Mouse (Mus musculus) intestine, embryonic 16.5 days (tissue): ENCODE results near the gene Morn4. TPM values are rescaled to one million over a fixed set of nuclear protein-coding genes. Genes with fewer than 3 reads are reported as not detected.

Source experiments
- ATAC-seq: fragments of 200-750 bp; cut with Nextera tagmentation; 2 replicates; pipeline ENCODE4 v1.8.0; 2017; ENCODE audit warnings: moderate TSS enrichment, moderate library complexity
- H3K27ac ChIP-seq: fragments of 300-500 bp; sonication (generic); 2 replicates; pipeline ENCODE4 v1.5.1; 2014; ENCODE audit warnings: mild to moderate bottlenecking, low read length
- H3K27me3 ChIP-seq: fragments of 300-500 bp; sonication (generic); replicated peaks from 2 replicates; pipeline ENCODE4 v1.6.1; 2014; ENCODE audit warnings: low read length, control low read depth, mixed read lengths; ENCODE audit not compliant: control insufficient read depth, insufficient read depth
- H3K36me3 ChIP-seq: fragments of 300-500 bp; sonication (generic); 2 replicates; pipeline ENCODE4 v1.6.1; 2014; ENCODE audit warnings: low read length, control low read depth; ENCODE audit not compliant: control insufficient read depth, insufficient read depth
- H3K4me1 ChIP-seq: fragments of 300-500 bp; sonication (generic); 2 replicates; pipeline ENCODE4 v1.6.1; 2014; ENCODE audit warnings: low read length, control low read depth, mixed read lengths; ENCODE audit not compliant: control insufficient read depth, insufficient read depth
- H3K4me2 ChIP-seq: fragments of 300-500 bp; sonication (generic); 2 replicates; pipeline ENCODE4 v1.6.1; 2014; ENCODE audit warnings: low read depth, low read length, control low read depth
- H3K4me3 ChIP-seq: fragments of 300-500 bp; sonication (generic); 2 replicates; pipeline ENCODE4 v1.5.1; 2014; ENCODE audit warnings: mild to moderate bottlenecking, low read length
- H3K9ac ChIP-seq: fragments of 300-500 bp; sonication (generic); 2 replicates; pipeline ENCODE4 v1.6.1; 2014; ENCODE audit warnings: low read depth, low read length
- H3K9me3 ChIP-seq: fragments of 300-500 bp; sonication (generic); 2 replicates; pipeline ENCODE4 v1.6.1; 2016; ENCODE audit warnings: low read length, control low read depth; ENCODE audit not compliant: control insufficient read depth
- WGBS: fragments of 180-500 bp; shearing (Covaris S2); extraction: QIAGEN DNeasy Blood & Tissue Kit; methylation state at CpG from one replicate; pipeline ENCODE4 v1.1.7; 2014; 5-methylcytosine and 5-hydroxymethylcytosine counted together
- polyA plus RNA-seq: library from polyadenylated mRNA; unstranded; fragments of >200 nt; fragmentation: Nextera tagmentation; extraction: Ambion mirVana; gene quantifications from 2 replicates; pipeline ENCODE4 v1.2.1, GENCODE M21; 2015

Morn4 gene
- 13.9 and 15.8 TPM in 2 replicates for polyA plus RNA-seq

DNA sequence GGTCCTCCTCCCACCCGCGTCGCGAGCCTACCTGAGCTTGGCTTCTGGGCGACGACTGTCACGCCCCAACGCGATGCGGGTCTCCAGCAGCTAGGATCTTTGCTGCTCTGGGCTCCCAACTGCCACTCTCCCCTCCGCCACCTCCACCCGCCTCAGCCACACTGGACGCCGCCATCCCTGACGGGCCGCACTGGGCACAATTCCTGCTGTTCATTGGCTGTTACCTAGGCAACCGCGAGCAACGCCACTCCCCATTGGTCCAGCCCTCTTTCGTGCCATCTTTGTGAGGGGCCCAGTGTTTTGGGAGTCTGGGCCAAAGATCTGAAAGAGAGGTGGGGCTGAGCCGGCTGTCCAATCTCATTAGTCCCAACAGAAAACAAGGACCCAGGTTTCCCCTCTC, at the start of gene Morn4:
Gene Morn4 (minus strand): TSS at position 192 of the 400 bp plus-strand sequence.
- peak; percentile 47 for ATAC-seq
- Histone ChIP-seq H3K9me3 (no peaks in the 10 kb centered on the region), H3K4me3 (peak within 1 kb of the TSS; percentile 66), H3K27ac (no peak within 1 kb of the TSS), H3K4me2 (peak within 1 kb of the TSS; percentile 93), H3K27me3 (no peaks in the 10 kb centered on the region), H3K4me1 (peaks cover 15% of the 10 kb centered on the region), H3K36me3 (no peaks in the 10 kb centered on the region), H3K9ac (peak within 1 kb of the TSS; percentile 73)
- WGBS, result under 1% methylated on average over 21 of the region's 21 CpGs

DNA sequence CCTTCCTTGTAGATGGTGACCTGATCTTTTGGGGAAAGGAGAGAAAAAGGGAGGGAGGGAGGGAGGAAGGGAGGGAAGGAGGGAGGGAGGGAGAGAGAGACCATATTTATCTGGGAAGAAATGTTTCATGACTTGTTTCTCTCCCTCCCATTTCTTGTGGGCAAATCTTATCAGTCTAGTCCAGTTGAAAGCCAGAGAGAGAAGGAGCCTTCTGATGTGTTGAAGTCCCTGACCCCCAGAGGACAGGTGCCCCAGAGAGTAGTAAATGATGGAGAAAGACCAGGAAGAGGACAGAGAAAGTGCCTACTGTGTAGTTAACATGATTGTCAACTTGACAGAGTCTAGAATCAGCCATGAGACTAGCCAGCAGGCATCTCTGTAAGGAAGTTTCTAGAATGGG, 48.9 kb upstream of the Morn4 start:
- Histone ChIP-seq H3K27me3 (no peaks in the 10 kb centered on the region), H3K36me3 (no peaks in the 10 kb centered on the region), H3K4me1 (no peaks in the 10 kb centered on the region), H3K27ac (no peak overlapping the region), H3K4me3 (no peak overlapping the region), H3K9ac (no peak overlapping the region), H3K4me2 (no peak overlapping the region), H3K9me3 (no peaks in the 10 kb centered on the region)
- no peak for ATAC-seq

DNA sequence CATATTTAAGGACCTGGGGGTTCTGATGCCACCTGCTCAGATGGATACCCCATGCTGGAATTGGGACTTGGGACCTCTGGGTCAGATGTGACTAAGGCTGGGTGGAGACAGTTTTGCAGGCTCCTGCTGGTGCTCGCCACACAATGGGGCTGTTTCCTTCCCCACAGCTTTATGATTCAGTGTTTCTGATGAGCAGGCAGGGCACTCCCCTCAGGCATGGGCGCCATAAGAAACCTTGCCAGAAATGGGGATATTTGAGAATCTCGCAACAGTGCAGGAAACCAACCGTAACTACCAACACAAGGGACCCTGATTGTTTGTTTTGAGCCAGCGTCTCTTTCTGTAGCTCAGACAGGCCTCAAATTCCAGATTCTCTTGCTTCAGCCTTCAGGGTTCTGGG, 44.9 kb upstream of the Morn4 start:
- 61% methylated on average over 5 of the region's 5 CpGs for WGBS
- Histone ChIP-seq H3K27ac (no peak overlapping the region), H3K27me3 (no peaks in the 10 kb centered on the region), H3K36me3 (no peaks in the 10 kb centered on the region), H3K4me1 (peaks cover 18% of the 10 kb centered on the region), H3K4me3 (no peak overlapping the region), H3K9ac (no peak overlapping the region), H3K4me2 (no peak overlapping the region), H3K9me3 (no peaks in the 10 kb centered on the region)
- no peak for ATAC-seq

DNA sequence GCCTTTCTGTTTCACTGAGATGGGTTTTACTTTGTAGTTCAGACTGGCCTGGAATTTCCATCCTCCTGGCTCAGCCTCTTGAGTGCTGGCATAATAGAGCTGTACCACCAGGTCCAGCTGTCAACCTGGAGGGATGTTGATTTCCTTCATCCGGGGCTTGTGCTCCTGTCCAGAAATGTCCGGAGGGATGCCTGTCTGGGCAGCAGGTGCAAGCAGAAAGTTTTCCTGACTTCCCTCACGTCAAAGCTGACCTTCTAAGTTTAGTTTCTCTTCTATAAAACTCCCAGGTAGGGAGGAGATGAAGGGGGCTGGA, 44.1 kb upstream of the Morn4 start:
- Histone ChIP-seq H3K9me3 (no peaks in the 10 kb centered on the region), H3K36me3 (no peaks in the 10 kb centered on the region), H3K4me3 (no peak overlapping the region), H3K9ac (no peak overlapping the region), H3K4me2 (no peak overlapping the region), H3K4me1 (peaks cover 18% of the 10 kb centered on the region), H3K27ac (no peak overlapping the region), H3K27me3 (no peaks in the 10 kb centered on the region)
- WGBS, result 62% methylated on average over 3 of the region's 3 CpGs
- ATAC-seq, result no peak

DNA sequence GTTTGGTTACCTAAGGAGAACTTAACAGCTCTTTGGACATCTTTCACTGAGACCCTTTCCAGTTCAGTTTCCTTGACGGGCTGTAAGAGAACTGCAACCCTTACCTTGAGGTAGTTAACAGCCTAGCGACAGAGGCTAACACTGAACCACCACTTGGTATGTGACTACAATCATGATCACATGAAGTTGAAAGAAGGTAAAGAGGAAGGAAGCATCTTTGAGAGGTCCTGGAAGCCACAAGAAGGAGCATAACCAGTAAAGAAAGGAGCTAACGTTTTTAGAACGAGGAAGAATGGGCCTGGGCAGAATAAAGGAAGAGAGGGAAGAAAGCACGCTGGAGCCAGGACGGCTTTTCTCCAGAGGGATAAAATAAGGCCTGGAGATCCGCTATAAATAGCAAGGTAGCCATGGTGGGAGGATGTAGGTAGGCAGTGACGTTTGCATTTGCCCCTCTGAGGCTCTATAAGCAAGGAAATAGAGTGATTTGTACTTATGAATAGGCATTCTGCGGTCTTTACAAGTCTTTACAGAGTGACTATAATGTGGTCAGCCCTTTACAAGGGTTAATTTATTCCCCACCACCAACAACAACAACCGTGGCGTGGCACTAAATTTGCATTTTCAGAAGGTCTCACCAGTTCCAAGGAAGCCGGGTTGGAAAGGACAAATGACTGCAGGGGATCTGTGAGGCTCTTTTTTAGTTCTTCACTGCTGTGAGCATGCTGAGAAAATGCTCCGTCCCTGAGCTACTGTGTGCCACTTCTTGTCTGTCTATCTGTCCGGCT, 43.5 kb upstream of the Morn4 start:
- WGBS, result 39% methylated on average over 14 of the region's 14 CpGs
- Histone ChIP-seq H3K9me3 (no peaks in the 10 kb centered on the region), H3K4me2 (peak overlapping the region; percentile 98), H3K27ac (peak overlapping the region; percentile 81), H3K9ac (peak overlapping the region; percentile 82), H3K4me3 (peak overlapping the region; percentile 62), H3K36me3 (no peaks in the 10 kb centered on the region), H3K4me1 (peaks cover 20% of the 10 kb centered on the region), H3K27me3 (no peaks in the 10 kb centered on the region)
- no peak for ATAC-seq

DNA sequence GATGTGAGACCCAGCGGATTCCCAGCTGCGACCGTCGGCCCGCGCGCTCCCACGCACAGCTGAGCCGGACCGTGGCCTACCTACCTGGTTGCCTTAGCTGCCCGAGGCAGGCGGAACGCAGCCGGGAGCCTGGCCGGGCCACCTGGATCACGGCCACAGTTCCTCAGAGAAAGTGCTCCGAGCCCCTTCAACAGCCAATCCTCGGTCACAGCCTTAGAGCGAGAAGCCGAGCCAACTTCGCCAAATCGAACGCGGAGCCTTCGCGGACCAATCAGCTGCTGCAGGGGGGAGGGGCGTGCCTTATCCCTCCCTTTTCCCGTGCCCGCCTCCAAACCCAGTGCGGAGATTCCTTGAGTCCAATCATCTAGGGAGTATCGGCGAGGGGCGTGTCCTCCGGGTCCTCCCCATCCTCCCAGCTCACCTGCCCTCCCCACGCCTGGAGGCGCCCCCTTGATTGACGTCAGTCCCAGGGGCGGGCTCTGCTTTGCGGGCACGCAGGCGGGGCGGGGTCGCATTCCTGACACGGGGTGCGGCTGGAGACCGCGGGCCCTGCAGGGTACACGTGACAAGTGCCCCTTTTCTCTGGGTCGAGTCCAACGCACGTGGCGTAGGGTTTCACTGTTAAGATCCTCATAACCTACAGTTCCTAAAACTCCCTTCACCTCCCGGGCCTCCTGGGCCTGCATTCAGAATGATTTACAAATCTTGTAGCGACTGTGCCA, 42.8 kb upstream of the Morn4 start, which contains the start of gene Avpi1:
Gene Avpi1 (minus strand): TSS at position 273 of the 722 bp plus-strand sequence.
- H3K9ac ChIP-seq, result peak within 1 kb of the TSS; percentile 82

DNA sequence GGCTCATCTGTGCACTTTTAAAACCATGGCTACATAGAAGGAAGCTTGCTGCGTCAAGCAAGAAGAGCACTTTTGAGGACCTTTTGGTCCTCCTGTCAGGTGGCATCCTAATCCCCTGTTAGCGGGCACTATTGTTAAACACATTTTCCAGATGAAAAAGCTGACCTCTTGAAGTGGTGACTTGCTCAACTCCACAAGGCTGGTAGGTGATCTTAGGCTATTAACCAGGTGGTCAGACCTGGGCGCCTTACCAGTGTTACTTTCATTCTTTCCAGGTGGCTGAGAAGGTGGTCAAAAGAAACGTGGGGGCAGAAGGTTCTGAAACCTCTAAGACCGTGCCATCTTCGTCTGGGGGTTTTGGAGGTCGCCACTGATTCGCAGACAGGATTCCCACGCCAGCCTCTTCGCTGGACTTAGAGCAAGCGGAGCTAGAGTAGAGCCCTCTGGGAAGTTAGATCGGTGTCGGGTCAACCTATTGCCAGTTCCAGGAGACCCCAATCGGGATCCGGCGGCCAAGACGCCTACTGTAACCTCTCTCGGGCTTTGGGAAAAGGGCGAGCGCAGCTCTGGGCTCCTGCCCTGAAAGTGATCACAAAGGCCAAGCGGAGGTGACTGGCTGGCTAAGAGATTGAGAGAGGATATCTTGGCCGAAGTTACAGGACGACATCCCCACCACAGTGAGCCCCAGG, 42.0 kb upstream of the Morn4 start:
- ATAC-seq, result no peak; the same call in 1 of the 2 replicates
- Histone ChIP-seq H3K4me2 (peak overlapping the region; percentile 98), H3K36me3 (0 out of 2 replicates have a peak, but pooled peaks cover 3% of the 10 kb centered on the region), H3K4me3 (peak overlapping the region; percentile 62), H3K9ac (peak overlapping the region; percentile 82), H3K27me3 (no peaks in the 10 kb centered on the region), H3K4me1 (peaks cover 24% of the 10 kb centered on the region), H3K27ac (peak overlapping the region; percentile 88), H3K9me3 (no peaks in the 10 kb centered on the region)
- WGBS, result 5% methylated on average over 23 of the region's 23 CpGs

More for the DNA sequence above, 42.8 kb upstream of the Morn4 start, which contains the start of gene Avpi1:
- Histone ChIP-seq H3K4me2 (peak within 1 kb of the TSS; percentile 98), H3K36me3 (no peaks in the 10 kb centered on the region), H3K27me3 (no peaks in the 10 kb centered on the region), H3K4me3 (peak within 1 kb of the TSS; percentile 62), H3K27ac (peak within 1 kb of the TSS; percentile 88), H3K4me1 (peaks cover 21% of the 10 kb centered on the region), H3K9me3 (no peaks in the 10 kb centered on the region)
- peak; percentile 97 for ATAC-seq
- under 1% methylated on average over 54 of the region's 54 CpGs for WGBS

DNA sequence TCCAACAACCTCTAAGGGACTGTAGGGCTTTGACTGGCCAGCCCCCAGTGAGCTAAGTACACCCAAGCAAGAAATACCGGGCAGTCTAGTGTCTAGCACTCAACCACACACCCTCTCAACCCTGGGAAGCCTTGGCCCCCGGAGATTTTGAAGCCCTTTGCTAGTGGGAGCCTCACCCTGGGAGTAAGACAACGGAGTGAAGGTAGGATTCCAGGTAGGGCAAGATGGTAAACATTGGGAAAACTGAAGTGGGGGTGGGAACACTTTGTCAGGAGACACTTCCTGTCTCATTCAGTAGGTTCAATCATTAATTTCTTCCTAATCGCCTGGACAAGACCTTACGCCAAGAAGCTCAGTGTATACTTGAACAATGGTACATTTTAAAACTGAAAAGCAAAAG, 40.9 kb upstream of the Morn4 start:
- 0 out of 2 replicates have a peak, but pooled peaks cover 3% of the 10 kb centered on the region for H3K36me3 ChIP-seq
- peaks cover 24% of the 10 kb centered on the region for H3K4me1 ChIP-seq
- no peaks in the 10 kb centered on the region for H3K9me3 ChIP-seq
- H3K4me3 ChIP-seq, result no peak overlapping the region
- no peaks in the 10 kb centered on the region for H3K27me3 ChIP-seq
- H3K4me2 ChIP-seq, result no peak overlapping the region
- H3K9ac ChIP-seq, result no peak overlapping the region
- H3K27ac ChIP-seq, result no peak overlapping the region
- WGBS, result 64% methylated on average over 5 of the region's 5 CpGs
- no peak for ATAC-seq

DNA sequence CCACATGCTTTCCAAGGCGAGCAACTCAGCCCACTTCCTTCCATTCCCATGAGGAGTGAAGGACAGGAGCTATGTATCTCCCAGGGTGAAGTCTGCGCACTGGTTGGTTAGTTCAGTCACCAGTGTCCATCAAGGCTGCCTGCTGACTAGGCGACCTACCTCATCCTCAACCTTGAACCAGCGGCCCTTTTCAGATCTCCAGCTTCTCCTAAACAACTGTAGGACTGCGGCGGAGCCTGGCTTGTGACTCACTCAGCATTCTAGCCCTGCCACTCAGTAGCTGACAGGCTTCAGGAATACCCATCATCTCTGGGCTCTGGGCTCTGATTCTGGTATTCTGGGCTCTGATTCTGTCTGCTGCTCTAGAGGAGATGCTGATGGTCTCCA, 40.1 kb upstream of the Morn4 start:
- H3K4me3 ChIP-seq, result no peak overlapping the region

More for the DNA sequence above, 40.1 kb upstream of the Morn4 start:
- H3K4me1 ChIP-seq, result peaks cover 24% of the 10 kb centered on the region
- no peaks in the 10 kb centered on the region for H3K27me3 ChIP-seq
- H3K9me3 ChIP-seq, result no peaks in the 10 kb centered on the region
- no peak for ATAC-seq
- no peak overlapping the region for H3K9ac ChIP-seq
- 0 out of 2 replicates have a peak, but pooled peaks cover 3% of the 10 kb centered on the region for H3K36me3 ChIP-seq
- 85% methylated on average over 6 of the region's 6 CpGs for WGBS
- no peak overlapping the region for H3K27ac ChIP-seq
- H3K4me2 ChIP-seq, result no peak overlapping the region
